Mouse (Mus musculus) ovary, adult 18-20 months (tissue): ENCODE results near the gene Oas2.
"Not testable (repeated sequence)": the region's sequence is repeated elsewhere in the genome, so short reads cannot be mapped to it uniquely, and the experiment has no call there.

Source experiments
- DNase-seq: peaks from one replicate; pipeline ENCODE4 v3.0.0; 2022; ENCODE audit warnings: low spot score, mixed read lengths

Gene Oas2

DNA sequence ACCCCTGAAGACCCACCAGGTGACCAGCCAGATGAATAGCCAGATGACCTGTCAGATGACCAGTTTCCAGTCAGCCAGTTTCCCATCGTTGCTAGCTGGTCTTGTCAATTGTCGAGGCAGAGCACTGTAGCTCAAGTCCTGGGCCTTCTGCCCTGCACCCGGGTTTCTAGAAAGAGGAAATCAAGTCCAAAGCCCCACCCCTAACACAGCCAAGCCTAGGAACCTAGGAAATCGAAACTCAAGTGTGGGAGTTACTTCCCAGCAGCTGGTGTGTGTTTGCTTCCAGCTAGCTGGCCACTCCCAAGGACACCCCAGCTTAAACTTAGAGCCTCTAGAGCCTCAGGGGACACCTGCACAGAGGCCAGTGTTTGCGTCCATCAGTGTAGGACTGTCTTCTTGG lies at the start of gene Oas2:
TSS of gene Oas2 (minus strand) at position 166 of the 400 bp plus-strand sequence.
- DNase-seq = no peak

GRCm38 (mm10) chr5:120798943-120799342 lies 49.3 kb upstream of the Oas2 start:
- not testable (repeated sequence) for DNase-seq

- not testable (repeated sequence) for DNase-seq
Measured at GRCm38 (mm10) chr5:120798147-120798546, 48.5 kb upstream of the Oas2 start.

DNA sequence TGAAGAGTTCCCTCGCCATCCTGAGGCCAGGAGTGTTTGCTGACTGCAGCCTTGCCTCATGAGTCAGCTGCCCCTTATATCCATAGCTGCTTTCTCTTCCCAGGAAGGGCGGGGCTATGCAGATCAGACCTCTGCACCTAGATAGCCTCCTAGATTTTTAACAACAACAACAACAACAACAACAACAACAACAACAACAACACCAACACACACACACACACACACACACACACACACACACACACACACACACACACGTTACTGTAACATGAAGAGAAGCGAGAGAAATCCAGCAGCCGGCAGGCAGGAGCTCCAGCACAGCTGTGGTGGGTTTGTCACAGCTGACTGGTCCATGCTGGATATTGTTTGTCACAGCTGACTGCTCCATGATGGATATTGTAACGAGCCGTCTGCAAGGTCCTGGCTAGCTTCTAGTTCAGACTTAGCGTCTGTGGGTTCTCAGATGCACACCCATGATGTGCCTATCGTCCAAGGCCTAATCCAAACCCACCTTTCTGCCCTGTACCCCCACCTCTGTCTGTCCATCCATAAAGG lies 45.9 kb upstream of the Oas2 start, which contains the start of gene Oas1e:
TSS of gene Oas1e (minus strand) at position 51 of the 555 bp plus-strand sequence.
- not testable (repeated sequence) for DNase-seq

GRCm38 (mm10) chr5:120793043-120793442 lies 43.4 kb upstream of the Oas2 start:
- DNase-seq = no peak

DNA sequence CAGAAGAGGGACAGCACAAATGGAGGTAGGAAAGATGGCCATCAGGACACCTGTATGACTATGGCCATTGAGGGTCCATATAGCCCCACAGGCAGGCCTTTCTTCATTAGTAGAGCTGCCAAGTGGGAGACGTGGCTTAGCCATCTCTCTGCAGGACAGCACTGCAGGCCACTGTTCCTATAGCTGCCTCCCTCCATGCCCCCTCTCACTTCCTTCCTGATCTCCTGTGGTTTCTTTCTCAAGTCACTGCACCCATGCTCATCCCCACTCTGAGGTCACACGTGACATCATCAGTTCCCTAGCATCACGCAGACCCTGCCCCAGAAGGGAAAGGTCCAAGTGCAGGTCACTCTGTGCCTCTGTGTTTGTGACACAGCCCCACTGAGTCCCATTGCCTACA lies 37.4 kb upstream of the Oas2 start:
- no peak for DNase-seq

GRCm38 (mm10) chr5:120782446-120782845 lies 32.8 kb upstream of the Oas2 start:
- no peak for DNase-seq

DNA sequence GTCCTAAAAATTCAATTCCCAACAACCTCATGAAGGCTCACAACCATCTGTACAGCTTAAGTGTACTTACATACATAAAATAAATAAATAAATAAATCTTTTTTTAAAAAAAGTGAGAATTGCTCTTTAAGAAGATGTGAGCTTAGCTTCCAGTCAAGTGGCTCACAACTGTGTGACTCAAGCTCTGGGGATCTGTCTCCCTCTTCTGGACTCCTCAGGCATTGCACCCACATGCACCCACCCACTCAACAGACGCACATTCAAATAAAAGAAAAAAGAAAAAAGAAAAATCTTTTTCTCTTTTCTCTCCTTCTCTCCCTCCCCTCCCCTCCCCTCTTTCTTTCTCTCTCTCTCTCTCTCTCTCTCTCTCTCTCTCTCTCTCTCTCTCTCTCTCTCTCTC lies 32.0 kb upstream of the Oas2 start:
- no peak for DNase-seq

DNA sequence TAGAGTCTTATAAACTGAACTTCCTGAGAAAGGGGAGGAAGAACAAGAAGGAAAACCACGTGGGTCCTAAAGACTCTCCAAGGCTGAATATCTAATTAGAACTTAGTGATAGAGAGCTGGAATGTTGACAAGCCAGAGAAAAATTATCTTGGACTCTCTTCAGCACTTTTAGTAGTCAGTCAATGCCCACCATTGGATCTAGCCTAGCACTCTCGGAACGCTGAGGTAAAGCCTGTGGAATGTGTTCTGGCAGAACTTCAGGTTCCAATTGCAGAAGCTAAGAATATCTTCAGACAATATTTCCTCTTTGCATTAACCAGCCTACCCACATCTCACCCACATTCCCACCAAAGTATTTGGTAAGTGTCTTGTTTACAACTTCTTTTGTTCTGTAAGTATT lies 30.3 kb upstream of the Oas2 start:
- DNase-seq = no peak

GRCm38 (mm10) chr5:120778941-120779340 lies 29.3 kb upstream of the Oas2 start:
- no peak for DNase-seq

GRCm38 (mm10) chr5:120777478-120777877 lies 27.8 kb upstream of the Oas2 start, which contains the start of gene Oas3:
Gene Oas3 (minus strand): TSS chr5:120777661.
- no peak for DNase-seq

DNA sequence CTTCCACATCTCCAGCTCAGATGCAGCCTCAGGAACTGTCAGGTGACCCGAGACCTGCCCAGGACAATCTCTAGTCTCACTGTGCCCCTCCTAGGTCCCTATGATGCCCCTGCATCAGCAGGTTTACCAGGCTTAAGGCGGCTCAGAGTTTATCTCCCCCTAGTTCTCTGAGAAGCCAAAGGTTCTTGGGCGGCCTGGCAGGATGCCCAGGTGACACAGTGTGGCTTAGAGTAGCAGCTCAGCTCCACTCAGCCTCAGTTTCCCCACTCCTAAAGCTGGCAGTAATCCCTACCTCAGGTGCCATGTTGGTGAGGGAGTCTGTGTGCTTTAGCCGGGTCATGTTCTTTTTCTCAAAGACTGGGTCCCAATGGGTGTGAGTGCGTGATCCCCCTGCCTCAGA lies 27.1 kb upstream of the Oas2 start:
- DNase-seq = no peak

DNA sequence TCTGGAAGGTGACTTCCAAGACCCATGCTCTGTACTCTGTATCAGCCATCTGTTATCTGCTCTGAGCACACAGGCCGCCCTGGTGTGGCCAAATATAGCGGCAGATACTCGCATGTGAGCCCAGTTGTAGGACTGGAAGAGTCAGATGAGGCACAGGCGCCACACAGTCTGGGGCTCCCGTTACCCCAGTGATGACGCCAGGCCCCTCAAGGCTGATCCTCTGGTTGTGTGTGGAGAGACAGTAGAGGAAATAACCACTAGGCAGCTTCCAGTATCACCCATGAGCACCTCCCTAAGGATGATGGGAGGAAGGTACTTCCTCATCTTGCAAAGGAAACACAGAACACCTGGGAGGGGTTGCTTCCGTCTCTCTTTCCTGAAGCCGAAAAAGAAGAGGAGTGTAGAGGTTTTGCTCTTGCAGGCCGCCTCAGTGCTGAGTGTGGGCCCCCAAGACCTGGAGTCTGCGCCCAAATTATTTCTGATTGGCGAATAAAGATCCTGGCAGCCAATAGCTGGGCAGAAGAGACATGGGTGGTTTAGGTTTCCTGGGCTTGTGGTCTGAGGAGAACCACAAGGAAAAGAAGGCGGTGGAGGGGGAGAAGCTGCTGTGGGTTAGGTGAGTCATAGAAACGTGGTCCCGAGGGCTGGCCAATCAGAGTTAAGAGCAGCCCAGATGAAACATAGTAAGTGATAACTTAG lies 25.8 kb upstream of the Oas2 start:
- no peak for DNase-seq

GRCm38 (mm10) chr5:120769396-120769795 lies 19.7 kb upstream of the Oas2 start:
- DNase-seq = no peak

- no peak for DNase-seq
Measured at GRCm38 (mm10) chr5:120765010-120765409, 15.4 kb upstream of the Oas2 start.

GRCm38 (mm10) chr5:120761901-120762300 lies 12.2 kb upstream of the Oas2 start:
- DNase-seq = no peak

GRCm38 (mm10) chr5:120754215-120754614 lies 4.6 kb upstream of the Oas2 start:
- no peak for DNase-seq

- no peak for DNase-seq
Measured at GRCm38 (mm10) chr5:120752786-120753185, 3.1 kb upstream of the Oas2 start.

DNA sequence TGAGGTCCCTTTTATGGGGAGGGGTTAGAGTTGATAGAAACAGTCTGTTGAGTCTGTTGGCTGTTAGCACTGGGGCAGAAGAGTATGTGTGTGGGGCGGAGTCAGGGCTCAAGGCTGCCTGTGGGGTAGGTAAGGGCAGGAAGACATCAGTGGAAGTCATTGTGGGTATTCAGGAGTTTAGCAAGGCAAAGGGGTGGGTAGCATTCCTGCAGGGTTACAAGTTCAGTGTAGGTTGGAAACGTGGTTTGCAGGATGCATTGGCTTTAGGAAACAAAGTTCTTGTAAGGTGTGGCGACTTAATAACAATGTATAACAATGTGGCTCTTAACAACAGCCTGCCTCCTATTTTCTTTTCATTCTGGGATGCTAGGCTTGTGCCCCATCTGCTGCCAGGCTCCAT lies 1.6 kb upstream of the Oas2 start:
- DNase-seq = no peak

GRCm38 (mm10) chr5:120746451-120746850 lies 3.2 kb downstream of the Oas2 start:
- no peak for DNase-seq

DNA sequence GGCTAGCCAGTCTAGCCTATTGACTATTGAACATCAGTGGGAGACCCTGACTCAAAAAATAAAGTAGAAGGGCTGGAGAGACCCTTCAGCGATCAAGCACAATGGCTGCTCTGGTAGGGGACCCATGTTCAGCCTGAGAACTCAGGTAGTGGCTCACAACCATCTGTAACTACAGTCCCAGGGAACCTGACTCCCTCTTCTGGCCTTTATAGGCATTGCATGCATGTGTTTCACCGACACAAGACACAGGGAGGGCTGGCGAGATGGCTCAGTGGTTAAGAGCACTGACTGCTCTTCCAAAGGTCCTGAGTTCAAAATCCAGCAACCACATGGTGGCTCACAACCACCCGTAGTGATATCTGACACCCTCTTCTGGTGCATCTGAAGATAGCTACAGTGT lies 7.5 kb downstream of the Oas2 start:
- DNase-seq = no peak

- DNase-seq = no peak
Measured at GRCm38 (mm10) chr5:120734380-120734990, 15.2 kb downstream of the Oas2 start.

- no peak for DNase-seq
Measured at GRCm38 (mm10) chr5:120733696-120734095, 16.0 kb downstream of the Oas2 start.
